Mouse (Mus musculus) lung, postnatal 0 days (tissue): ENCODE data around the gene Gm6793.

ENCODE experiments used
- CTCF ChIP-seq: IDR thresholded peaks from 2 replicates; pipeline ENCODE4 v1.5.1; 2016; ENCODE audit warnings: antibody characterized with exemption, mild to moderate bottlenecking
- EP300 ChIP-seq: IDR thresholded peaks from 2 replicates; pipeline ENCODE4 v1.6.1; 2016; ENCODE audit warnings: antibody characterized with exemption, mild to moderate bottlenecking, control low read depth

- TF ChIP-seq EP300: no peak
- TF ChIP-seq CTCF: no peak
Measured at GRCm38 (mm10) chr8:111964849-111965561, 49.8 kb downstream of the Gm6793 start.
